Mouse (Mus musculus) ES-E14 (cell line): ENCODE results near the gene Myo3b.

Source experiments
- CHD2 ChIP-seq: IDR thresholded peaks from 2 replicates; pipeline ENCODE4 v1.6.1; 2014; ENCODE audit warnings: mild to moderate bottlenecking, low read depth, low read length, inconsistent platforms
- HCFC1 ChIP-seq: IDR thresholded peaks from 2 replicates; pipeline ENCODE4 v1.6.1; 2012; ENCODE audit warnings: low read length, inconsistent platforms, borderline replicate concordance; ENCODE audit not compliant: insufficient read depth
- MAFK ChIP-seq: IDR thresholded peaks from 2 replicates; pipeline ENCODE4 v1.6.1; 2014; ENCODE audit warnings: mild to moderate bottlenecking, low read depth, low read length, inconsistent platforms; ENCODE audit not compliant: insufficient read depth
- ZC3H11A ChIP-seq: IDR thresholded peaks from 2 replicates; pipeline ENCODE4 v1.6.1; 2012; ENCODE audit warnings: low read depth, mild to moderate bottlenecking, inconsistent platforms, low read length, borderline replicate concordance
- ZNF384 ChIP-seq: IDR thresholded peaks from 2 replicates; pipeline ENCODE4 v1.6.1; 2012; ENCODE audit warnings: low read depth, low read length, inconsistent platforms

DNA sequence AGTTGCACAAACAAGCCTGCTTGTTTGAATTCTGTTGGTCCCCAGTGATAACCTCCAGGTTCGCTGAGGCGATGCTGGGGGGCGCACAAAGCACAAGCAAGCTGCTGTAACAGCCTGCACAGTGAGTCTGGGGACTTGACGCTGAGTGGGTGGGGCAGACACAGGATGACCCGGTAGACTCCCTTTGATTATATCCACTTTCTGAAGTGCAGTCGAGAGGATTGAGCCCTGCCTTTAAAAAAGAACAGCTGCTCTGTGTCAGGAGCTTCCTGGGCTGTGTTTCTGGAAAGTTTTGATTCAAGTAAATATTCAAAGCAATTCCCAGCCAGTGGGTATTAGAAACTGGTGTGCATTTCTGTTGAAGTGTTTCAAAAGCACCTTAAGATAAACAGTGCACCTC is 341.0 kb downstream of the Myo3b start:
- TF ChIP-seq HCFC1 (no peak), CHD2 (no peak), MAFK (no peak), ZNF384 (no peak), ZC3H11A (no peak)
